18 mouse cellular contexts compared by ENCODE assay signal in genomic region chr2:174441898-174442297, GRCm38 (mm10).
"Had no signal": no experiment of that assay in that cellular context is flagged by ENCODE, and none has a peak within 500 bp of the region (broad histone marks: within the 10 kb centered on the region; RNA-seq: fewer than 3 reads in every experiment).

No protein-coding gene starts in this region.

- H3K27ac ChIP-seq: limb, embryonic 12.5 days; liver, embryonic 14.5 days; midbrain, embryonic 12.5 days; midbrain, embryonic 15.5 days; neural tube, embryonic 12.5 days; neural tube, embryonic 15.5 days; stomach, embryonic 15.5 days had no signal

- DNase-seq: kidney, adult 18-20 months; kidney, adult 9 months; kidney, postnatal 14 days; left cerebral cortex, postnatal 4 days; liver, postnatal 0 days; right cerebral cortex, adult 18-20 months; right cerebral cortex, postnatal 14 days; right cerebral cortex, postnatal 4 days had no signal

- H3K9ac ChIP-seq: limb, embryonic 12.5 days; limb, embryonic 15.5 days; liver, embryonic 14.5 days; liver, postnatal 0 days; midbrain, embryonic 12.5 days; midbrain, embryonic 15.5 days; neural tube, embryonic 12.5 days; neural tube, embryonic 15.5 days; stomach, embryonic 15.5 days had no signal

- H3K4me3 ChIP-seq: limb, embryonic 12.5 days; limb, embryonic 15.5 days; megakaryocyte, embryonic 14.5 days; midbrain, embryonic 12.5 days; midbrain, embryonic 15.5 days; neural tube, embryonic 12.5 days; neural tube, embryonic 15.5 days; stomach, embryonic 15.5 days had no signal

- H3K9me3 ChIP-seq: limb, embryonic 12.5 days; limb, embryonic 15.5 days; megakaryocyte, embryonic 14.5 days; midbrain, embryonic 12.5 days; midbrain, embryonic 15.5 days; neural tube, embryonic 12.5 days; neural tube, embryonic 15.5 days; stomach, embryonic 15.5 days had no signal

- ATAC-seq: liver, postnatal 0 days; midbrain, embryonic 15.5 days had no signal

- H3K4me2 ChIP-seq: limb, embryonic 12.5 days; limb, embryonic 15.5 days; liver, embryonic 11.5 days; midbrain, embryonic 12.5 days; midbrain, embryonic 15.5 days; neural tube, embryonic 12.5 days; neural tube, embryonic 15.5 days; stomach, embryonic 15.5 days had no signal

- H3K27me3 ChIP-seq: limb, embryonic 12.5 days; limb, embryonic 15.5 days; megakaryocyte, embryonic 14.5 days; midbrain, embryonic 12.5 days; midbrain, embryonic 15.5 days; neural tube, embryonic 12.5 days; neural tube, embryonic 15.5 days; stomach, embryonic 15.5 days had no signal

- H3K36me3 ChIP-seq: limb, embryonic 15.5 days; midbrain, embryonic 12.5 days; midbrain, embryonic 15.5 days; neural tube, embryonic 12.5 days; neural tube, embryonic 15.5 days; stomach, embryonic 15.5 days had no signal
